Mouse (Mus musculus): ENCODE measurements around the gene Olfr716. TPM values are rescaled to one million over a fixed set of nuclear protein-coding genes. Genes with fewer than 3 reads are reported as not detected.

Gene Olfr716
- polyA plus RNA-seq (2017; shearing (Covaris generic)), result 0.07 TPM

GRCm38 (mm10) chr7:107138027-107138426 is at the start of gene Olfr716:
Olfr716 (plus strand) TSS chr7:107138327.

GRCm38 (mm10) chr7:107092920-107093319 is 45.2 kb upstream of the Olfr716 start, which contains the start of gene Olfr17:
Olfr17 (plus strand) TSS chr7:107093220.

GRCm38 (mm10) chr7:107110269-107110668 is 27.9 kb upstream of the Olfr716 start, which contains the start of gene Olfr715b:
Olfr715b (minus strand) TSS chr7:107110369.

GRCm38 (mm10) chr7:107130983-107131382 is 7.1 kb upstream of the Olfr716 start, which contains the start of gene Olfr715:
Olfr715 (minus strand) TSS chr7:107131083.

GRCm38 (mm10) chr7:107166690-107167089 is 28.6 kb downstream of the Olfr716 start, which contains the start of gene Nlrp14:
Nlrp14 (plus strand) TSS chr7:107166990.

Other genes starting within 250 kb of the Olfr716 start
- gene Olfr707, start 237.1 kb upstream of the Olfr716 start, polyA plus RNA-seq (2017; shearing (Covaris generic)), result not detected
- gene Olfr1532-ps1, start 230.3 kb upstream of the Olfr716 start, polyA plus RNA-seq (2017; shearing (Covaris generic)), result not detected
- not detected for gene Olfr709-ps1, start 206.1 kb upstream of the Olfr716 start, polyA plus RNA-seq (2017; shearing (Covaris generic))
- gene Olfr710, start 190.0 kb upstream of the Olfr716 start, polyA plus RNA-seq (2017; shearing (Covaris generic)), result not detected
- 0.19 TPM for gene Olfr6, start 174.4 kb upstream of the Olfr716 start, polyA plus RNA-seq (2017; shearing (Covaris generic))
- not detected for gene Olfr711, start 162.9 kb upstream of the Olfr716 start, polyA plus RNA-seq (2017; shearing (Covaris generic))
- not detected for gene Olfr2, start 132.3 kb upstream of the Olfr716 start, polyA plus RNA-seq (2017; shearing (Covaris generic))
- gene Olfr713, start 107.2 kb upstream of the Olfr716 start, polyA plus RNA-seq (2017; shearing (Covaris generic)), result not detected
- gene Olfr714, start 67.3 kb upstream of the Olfr716 start, polyA plus RNA-seq (2017; shearing (Covaris generic)), result not detected
- not detected for gene Olfr17, start 45.1 kb upstream of the Olfr716 start, polyA plus RNA-seq (2017; shearing (Covaris generic))
- gene Olfr715b, start 28.0 kb upstream of the Olfr716 start, polyA plus RNA-seq (2017; shearing (Covaris generic)), result not detected
- gene Olfr715, start 7.2 kb upstream of the Olfr716 start, polyA plus RNA-seq (2017; shearing (Covaris generic)), result 0.05 TPM
- not detected for gene Nlrp14, start 28.7 kb downstream of the Olfr716 start, polyA plus RNA-seq (2017; shearing (Covaris generic))
- not detected for gene Rbmxl2, start 71.1 kb downstream of the Olfr716 start, polyA plus RNA-seq (2017; shearing (Covaris generic))
- not detected for gene Syt9, start 232.4 kb downstream of the Olfr716 start, polyA plus RNA-seq (2017; shearing (Covaris generic))

All from CD4-positive, CD25-positive, alpha-beta regulatory T cell (primary cell).